Mouse (Mus musculus) heart, embryonic 14.5 days (tissue): ENCODE data around the gene Phf24. TPM values are rescaled to one million over a fixed set of nuclear protein-coding genes. Genes with fewer than 3 reads are reported as not detected.

ENCODE experiments used
- ATAC-seq: fragments of 200-750 bp; cut with Nextera tagmentation; 2 replicates; pipeline ENCODE4 v1.8.0; 2017; ENCODE audit warnings: low read depth, moderate TSS enrichment; ENCODE audit not compliant: insufficient number of reproducible peaks, insufficient read depth, low FRiP score
- H3K27ac ChIP-seq, 2 experiments: fragments of 200-500 bp in 1 of 2; fragments of 300-500 bp in 1 of 2; sonication (generic) in 1 of 2; replicated peaks in 1 of 2; 2 replicates each; pipeline ENCODE4 v1.5.1; 2012 to 2014; ENCODE audit warnings: low read depth in 2 of 2, low read length in 2 of 2, control low read depth in 1 of 2, mild to moderate bottlenecking in 1 of 2, mixed read lengths in 1 of 2; ENCODE audit not compliant: control insufficient read depth in 1 of 2, insufficient read depth in 1 of 2
- H3K27me3 ChIP-seq: fragments of 300-500 bp; sonication (generic); 2 replicates; pipeline ENCODE4 v1.6.1; 2014; ENCODE audit warnings: mild to moderate bottlenecking, low read length, control low read depth; ENCODE audit not compliant: control insufficient read depth, insufficient read depth
- H3K36me3 ChIP-seq: fragments of 300-500 bp; sonication (generic); 2 replicates; pipeline ENCODE4 v1.6.1; 2014; ENCODE audit warnings: mild to moderate bottlenecking, control low read depth, low read length, mixed read lengths; ENCODE audit not compliant: control insufficient read depth, insufficient read depth
- H3K4me1 ChIP-seq, 2 experiments: fragments of 200-500 bp in 1 of 2; fragments of 300-500 bp in 1 of 2; sonication (generic) in 1 of 2; 2 replicates each; pipeline ENCODE4 v1.6.1; 2012 to 2014; ENCODE audit warnings: low read length in 2 of 2, control low read depth in 1 of 2, mixed read lengths in 1 of 2; ENCODE audit not compliant: control insufficient read depth in 2 of 2, insufficient read depth in 2 of 2
- H3K4me2 ChIP-seq: fragments of 300-500 bp; sonication (generic); 2 replicates; pipeline ENCODE4 v1.6.1; 2014; ENCODE audit warnings: mild to moderate bottlenecking, low read length
- H3K4me3 ChIP-seq, 2 experiments: fragments of 200-500 bp in 1 of 2; fragments of 300-500 bp in 1 of 2; sonication (generic) in 1 of 2; 2 replicates each; pipeline ENCODE4 v1.5.1; 2012 to 2014; ENCODE audit warnings: low read length in 2 of 2, mild to moderate bottlenecking in 2 of 2, control low read depth in 1 of 2, low read depth in 1 of 2, moderate library complexity in 1 of 2; ENCODE audit not compliant: control insufficient read depth in 1 of 2, insufficient read depth in 1 of 2
- H3K9ac ChIP-seq: fragments of 300-500 bp; sonication (generic); 2 replicates; pipeline ENCODE4 v1.6.1; 2014; ENCODE audit warnings: mild to moderate bottlenecking, low read length
- H3K9me3 ChIP-seq: fragments of 300-500 bp; sonication (generic); 2 replicates; pipeline ENCODE4 v1.6.1; 2016; ENCODE audit warnings: low read length, control low read depth; ENCODE audit not compliant: control insufficient read depth
- WGBS: fragments of 180-500 bp; shearing (Covaris S2); extraction: QIAGEN DNeasy Blood & Tissue Kit; methylation state at CpG from one replicate; pipeline ENCODE4 v1.1.7; 2014; 5-methylcytosine and 5-hydroxymethylcytosine counted together
- polyA plus RNA-seq: library from polyadenylated mRNA; unstranded; fragments of >200 nt; fragmentation: Nextera tagmentation; extraction: Ambion mirVana; gene quantifications from 2 replicates; pipeline ENCODE4 v1.2.1, GENCODE M21; 2014

Phf24 gene
- polyA plus RNA-seq, 1 experiment from 2014 or later: 5.6 TPM

DNA sequence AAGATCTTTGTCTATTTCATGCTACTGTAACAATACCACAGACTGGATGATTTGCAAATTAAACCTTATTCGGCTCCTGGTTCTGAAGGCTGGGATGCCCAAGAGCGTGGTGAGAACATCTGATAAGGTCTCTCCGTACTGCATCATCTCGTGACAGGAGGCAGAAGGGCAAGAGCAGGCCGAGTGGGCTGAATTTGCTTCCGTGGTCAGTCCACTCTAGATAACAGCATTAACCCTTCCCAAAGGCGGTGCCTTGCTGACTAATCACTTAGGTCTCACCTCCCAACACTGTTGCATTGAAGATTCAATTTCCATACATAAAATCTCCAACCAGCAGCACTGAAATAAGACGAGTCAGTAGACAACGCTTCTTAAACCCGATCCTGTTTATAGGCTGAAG, 3.1 kb upstream of the Phf24 start:
- H3K4me1 ChIP-seq: no peaks in the 10 kb centered on the region
- ATAC-seq: no peak
- H3K9ac ChIP-seq: no peak overlapping the region
- H3K27ac ChIP-seq: no peak overlapping the region
- H3K27me3 ChIP-seq: peaks cover 45% of the 10 kb centered on the region
- no peaks in the 10 kb centered on the region for H3K36me3 ChIP-seq
- H3K4me3 ChIP-seq: no peak overlapping the region
- WGBS: 38% methylated on average over 10 of the region's 10 CpGs
- no peaks in the 10 kb centered on the region for H3K9me3 ChIP-seq
- H3K4me2 ChIP-seq: no peak overlapping the region

GRCm38 (mm10) chr4:42915311-42915710, 1.1 kb upstream of the Phf24 start:
- Histone ChIP-seq H3K4me3 (no peak overlapping the region), H3K4me1 (no peaks in the 10 kb centered on the region), H3K4me2 (no peak overlapping the region), H3K27me3 (peaks cover 50% of the 10 kb centered on the region), H3K36me3 (no peaks in the 10 kb centered on the region), H3K9me3 (no peaks in the 10 kb centered on the region), H3K27ac (no peak overlapping the region), H3K9ac (no peak overlapping the region)
- ATAC-seq: no peak
- 80% methylated on average over 12 of the region's 12 CpGs for WGBS

- no peaks in the 10 kb centered on the region for H3K9me3 ChIP-seq
- WGBS: 85% methylated on average over 1 of the region's 1 CpGs
- no peak overlapping the region for H3K9ac ChIP-seq
- H3K27me3 ChIP-seq: peaks cover 47% of the 10 kb centered on the region
- no peaks in the 10 kb centered on the region for H3K4me1 ChIP-seq
- peak overlapping the region; percentile 87 for H3K4me2 ChIP-seq
- no peak overlapping the region for H3K4me3 ChIP-seq
- no peak overlapping the region for H3K27ac ChIP-seq
- H3K36me3 ChIP-seq: no peaks in the 10 kb centered on the region
- no peak for ATAC-seq
Measured at GRCm38 (mm10) chr4:42915966-42916365, 494 bp upstream of the Phf24 start.

GRCm38 (mm10) chr4:42917402-42917774, 928 bp downstream of the Phf24 start:
- Histone ChIP-seq H3K4me1 (no peaks in the 10 kb centered on the region), H3K27ac (no peak overlapping the region), H3K4me2 (peak overlapping the region; percentile 87), H3K9ac (peak overlapping the region; percentile 85), H3K4me3 (peak overlapping the region; percentile 67 to 69), H3K27me3 (peaks cover 47% of the 10 kb centered on the region), H3K36me3 (no peaks in the 10 kb centered on the region), H3K9me3 (no peaks in the 10 kb centered on the region)
- peak; percentile 41; the same call in 1 of the 2 replicates for ATAC-seq
- WGBS: 3% methylated on average over 26 of the region's 26 CpGs

DNA sequence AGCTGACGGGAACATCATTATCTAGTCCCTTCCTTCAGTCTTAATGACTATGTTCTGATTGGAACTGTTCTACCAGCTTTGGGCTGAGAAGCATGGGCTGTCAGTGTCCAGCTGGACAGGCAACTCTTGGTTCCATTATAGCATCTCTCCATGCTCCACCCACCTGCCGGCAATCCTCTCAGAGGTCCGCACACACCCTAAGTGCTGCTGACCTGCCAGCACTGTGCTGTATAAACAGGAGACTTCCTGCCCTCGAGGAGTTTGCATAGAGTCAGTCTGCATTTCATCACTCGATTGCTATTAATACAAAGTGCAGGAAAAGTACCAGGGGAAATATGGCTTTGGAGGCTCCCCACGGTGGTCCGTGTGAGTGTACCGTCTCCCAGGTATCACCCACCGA, 4.3 kb downstream of the Phf24 start:
- Histone ChIP-seq H3K9ac (no peak overlapping the region), H3K9me3 (no peaks in the 10 kb centered on the region), H3K4me3 (no peak overlapping the region), H3K27me3 (peaks cover 38% of the 10 kb centered on the region), H3K4me1 (no peaks in the 10 kb centered on the region), H3K36me3 (no peaks in the 10 kb centered on the region), H3K4me2 (no peak overlapping the region), H3K27ac (no peak overlapping the region)
- no peak for ATAC-seq
- WGBS: 68% methylated on average over 9 of the region's 9 CpGs

DNA sequence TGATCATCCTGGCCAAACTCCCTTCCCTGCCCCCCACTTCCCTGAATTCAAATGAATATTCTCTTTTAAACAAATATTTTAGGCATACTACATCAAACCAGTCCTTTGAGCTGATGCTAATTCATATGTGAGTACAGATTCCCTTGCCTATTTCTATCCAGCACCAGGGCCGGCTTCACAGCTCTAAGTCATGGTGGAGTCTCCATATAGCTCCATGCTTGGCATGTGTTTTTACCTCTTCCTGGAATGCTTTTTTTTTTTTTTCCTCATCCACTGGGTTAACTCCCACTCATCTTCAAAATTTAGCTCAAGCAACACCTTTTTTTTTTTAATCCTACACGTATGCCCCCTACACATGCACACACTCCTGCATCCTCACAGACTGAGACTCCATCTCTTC, 5.1 kb downstream of the Phf24 start:
- Histone ChIP-seq H3K27me3 (peaks cover 35% of the 10 kb centered on the region), H3K9me3 (no peaks in the 10 kb centered on the region), H3K36me3 (no peaks in the 10 kb centered on the region), H3K4me1 (no peaks in the 10 kb centered on the region), H3K4me2 (no peak overlapping the region), H3K9ac (no peak overlapping the region), H3K4me3 (no peak overlapping the region), H3K27ac (no peak overlapping the region)
- ATAC-seq: no peak
- WGBS: 79% methylated on average over 2 of the region's 2 CpGs

- WGBS: 68% methylated on average over 6 of the region's 6 CpGs
- no peak overlapping the region for H3K9ac ChIP-seq
- no peak overlapping the region for H3K27ac ChIP-seq
- no peaks in the 10 kb centered on the region for H3K9me3 ChIP-seq
- H3K36me3 ChIP-seq: no peaks in the 10 kb centered on the region
- peaks cover 35% of the 10 kb centered on the region for H3K27me3 ChIP-seq
- ATAC-seq: no peak
- H3K4me2 ChIP-seq: no peak overlapping the region
- H3K4me1 ChIP-seq: no peaks in the 10 kb centered on the region
- H3K4me3 ChIP-seq: no peak overlapping the region
Measured at GRCm38 (mm10) chr4:42922056-42922455, 5.6 kb downstream of the Phf24 start.

DNA sequence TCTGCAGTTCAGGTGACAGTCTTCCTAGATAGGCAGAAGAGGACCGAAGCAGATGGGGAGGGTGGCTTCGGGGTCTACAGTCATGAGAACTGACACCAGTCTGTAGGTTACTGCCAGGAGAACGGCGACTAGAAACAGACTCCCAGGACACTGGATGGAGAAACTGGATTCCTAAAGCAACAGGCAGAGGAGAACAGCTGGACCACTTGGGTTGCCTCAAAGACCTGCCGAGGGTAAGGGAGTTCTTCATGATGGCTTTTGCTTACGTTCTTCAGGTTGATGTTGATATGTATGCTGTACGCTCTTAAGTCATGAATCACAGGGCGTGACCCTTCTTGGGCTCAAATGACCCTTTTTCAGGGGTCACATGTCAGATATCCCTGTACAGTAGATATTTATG, 6.0 kb downstream of the Phf24 start:
- no peak for ATAC-seq
- Histone ChIP-seq H3K27me3 (peaks cover 33% of the 10 kb centered on the region), H3K4me1 (no peaks in the 10 kb centered on the region), H3K36me3 (no peaks in the 10 kb centered on the region), H3K9ac (no peak overlapping the region), H3K4me2 (no peak overlapping the region), H3K4me3 (no peak overlapping the region), H3K9me3 (no peaks in the 10 kb centered on the region), H3K27ac (no peak overlapping the region)
- 79% methylated on average over 8 of the region's 8 CpGs for WGBS
